Mouse (Mus musculus) limb, embryonic 12.5 days (tissue): Measurements from ENCODE around the gene Ulk3. TPM values are rescaled to one million over a fixed set of nuclear protein-coding genes. Genes with fewer than 3 reads are reported as not detected.

Experiments used
- ATAC-seq: fragments of 200-750 bp; cut with Nextera tagmentation; 2 replicates; pipeline ENCODE4 v1.8.0; 2017; ENCODE audit warnings: low read depth, moderate TSS enrichment; ENCODE audit not compliant: insufficient number of reproducible peaks, insufficient read depth, low FRiP score, low TSS enrichment
- H3K27ac ChIP-seq: fragments of 300-500 bp; sonication (generic); 2 replicates; pipeline ENCODE4 v1.5.1; 2016; ENCODE audit warnings: mild to moderate bottlenecking, moderate library complexity
- H3K27me3 ChIP-seq: fragments of 300-500 bp; sonication (generic); 2 replicates; pipeline ENCODE4 v1.6.1; 2016; ENCODE audit warnings: mild to moderate bottlenecking, moderate library complexity
- H3K36me3 ChIP-seq: fragments of 300-500 bp; sonication (generic); 2 replicates; pipeline ENCODE4 v1.6.1; 2016; ENCODE audit warnings: mild to moderate bottlenecking, moderate library complexity
- H3K4me1 ChIP-seq: fragments of 300-500 bp; sonication (generic); replicated peaks from 2 replicates; pipeline ENCODE4 v1.6.1; 2016
- H3K4me2 ChIP-seq: fragments of 300-500 bp; sonication (generic); 2 replicates; pipeline ENCODE4 v1.6.1; 2016; ENCODE audit warnings: mild to moderate bottlenecking, moderate library complexity
- H3K4me3 ChIP-seq: fragments of 300-500 bp; sonication (generic); replicated peaks from 2 replicates; pipeline ENCODE4 v1.5.1; 2016; ENCODE audit warnings: mild to moderate bottlenecking
- H3K9ac ChIP-seq: fragments of 300-500 bp; sonication (generic); replicated peaks from 2 replicates; pipeline ENCODE4 v1.6.1; 2016; ENCODE audit warnings: mild to moderate bottlenecking, moderate library complexity
- H3K9me3 ChIP-seq: fragments of 300-500 bp; sonication (generic); 2 replicates; pipeline ENCODE4 v1.6.1; 2016; ENCODE audit warnings: mild to moderate bottlenecking, moderate library complexity
- WGBS: fragments of 180-500 bp; shearing (Covaris S2); methylation state at CpG from one replicate; pipeline ENCODE4 v1.1.7; 2016; 5-methylcytosine and 5-hydroxymethylcytosine counted together
- polyA plus RNA-seq: library from polyadenylated mRNA; unstranded; fragments of >200 nt; fragmentation: Nextera tagmentation; extraction: Ambion mirVana; gene quantifications from 2 replicates; pipeline ENCODE4 v1.2.1, GENCODE M21; 2016

Gene Ulk3
- polyA plus RNA-seq: 17.5 and 19.4 TPM in 2 replicates

GRCm38 (mm10) chr9:57589224-57590126, at the start of gene Ulk3:
TSS of gene Ulk3 (plus strand) at chr9:57589452.
- Histone ChIP-seq H3K36me3 (peaks cover 53% of the 10 kb centered on the region), H3K4me3 (peak within 1 kb of the TSS; percentile 76), H3K4me2 (peak within 1 kb of the TSS; percentile 91), H3K4me1 (peaks cover 19% of the 10 kb centered on the region), H3K9ac (peak within 1 kb of the TSS; percentile 78), H3K9me3 (no peaks in the 10 kb centered on the region), H3K27me3 (no peaks in the 10 kb centered on the region; the same call in 1 of the 2 replicates), H3K27ac (peak within 1 kb of the TSS; percentile 87)
- WGBS: under 1% methylated on average over 58 of the region's 58 CpGs
- ATAC-seq: peak; percentile 83

DNA sequence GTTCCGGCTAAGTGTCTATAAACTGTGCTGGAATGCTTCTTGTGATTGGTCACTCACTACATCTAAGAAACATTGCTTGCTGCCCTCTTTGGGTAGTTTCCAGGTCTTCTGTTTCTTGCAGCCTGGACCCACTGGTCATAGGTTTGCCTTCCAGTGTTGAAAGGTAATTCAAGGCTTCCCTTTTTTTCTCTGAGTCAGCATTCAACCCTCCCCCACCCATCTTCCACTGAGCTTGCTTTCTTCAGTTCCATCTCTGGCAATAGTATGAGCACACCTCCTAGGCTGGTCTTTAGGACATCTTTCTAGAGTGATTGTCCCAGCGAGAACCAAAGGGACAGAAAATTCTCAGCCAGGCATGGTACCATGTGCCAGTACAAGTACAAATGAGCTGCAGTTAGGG, 49.7 kb upstream of the Ulk3 start:
- WGBS: 90% methylated on average over 2 of the region's 2 CpGs
- Histone ChIP-seq H3K27ac (no peak overlapping the region), H3K4me3 (no peak overlapping the region), H3K4me1 (peaks cover 18% of the 10 kb centered on the region), H3K27me3 (no peaks in the 10 kb centered on the region), H3K9me3 (no peaks in the 10 kb centered on the region), H3K36me3 (peaks cover 50% of the 10 kb centered on the region), H3K4me2 (no peak overlapping the region), H3K9ac (0 out of 2 replicates have a peak overlapping the region, but pooled peaks have one; percentile 1)
- ATAC-seq: no peak

GRCm38 (mm10) chr9:57541312-57541711, 47.9 kb upstream of the Ulk3 start:
- peaks cover 67% of the 10 kb centered on the region for H3K36me3 ChIP-seq
- WGBS: 19% methylated on average over 1 of the region's 1 CpGs

GRCm38 (mm10) chr9:57543951-57544350, 45.3 kb upstream of the Ulk3 start:
- Histone ChIP-seq H3K36me3 (peaks cover 92% of the 10 kb centered on the region), H3K4me3 (no peak overlapping the region), H3K27ac (no peak overlapping the region), H3K4me2 (no peak overlapping the region), H3K27me3 (no peaks in the 10 kb centered on the region), H3K9ac (no peak overlapping the region), H3K4me1 (peaks cover 3% of the 10 kb centered on the region), H3K9me3 (no peaks in the 10 kb centered on the region)
- WGBS: 67% methylated on average over 3 of the region's 3 CpGs
- no peak for ATAC-seq

More at GRCm38 (mm10) chr9:57541312-57541711, 47.9 kb upstream of the Ulk3 start:
- H3K4me2 ChIP-seq: no peak overlapping the region
- H3K9me3 ChIP-seq: no peaks in the 10 kb centered on the region
- H3K27me3 ChIP-seq: no peaks in the 10 kb centered on the region
- H3K4me1 ChIP-seq: peaks cover 18% of the 10 kb centered on the region
- H3K4me3 ChIP-seq: no peak overlapping the region
- H3K27ac ChIP-seq: no peak overlapping the region
- no peak for ATAC-seq
- H3K9ac ChIP-seq: no peak overlapping the region

GRCm38 (mm10) chr9:57547287-57547686, 42.0 kb upstream of the Ulk3 start:
- Histone ChIP-seq H3K4me2 (no peak overlapping the region), H3K4me1 (peaks cover 7% of the 10 kb centered on the region), H3K9ac (no peak overlapping the region), H3K27ac (no peak overlapping the region), H3K4me3 (no peak overlapping the region), H3K36me3 (peaks cover 85% of the 10 kb centered on the region), H3K27me3 (no peaks in the 10 kb centered on the region), H3K9me3 (no peaks in the 10 kb centered on the region)
- 89% methylated on average over 5 of the region's 5 CpGs for WGBS
- ATAC-seq: no peak

GRCm38 (mm10) chr9:57547869-57548268, 41.4 kb upstream of the Ulk3 start:
- Histone ChIP-seq H3K36me3 (peaks cover 79% of the 10 kb centered on the region), H3K4me3 (no peak overlapping the region), H3K4me2 (no peak overlapping the region), H3K27me3 (no peaks in the 10 kb centered on the region), H3K9me3 (no peaks in the 10 kb centered on the region), H3K27ac (no peak overlapping the region), H3K9ac (no peak overlapping the region), H3K4me1 (peaks cover 7% of the 10 kb centered on the region)
- no peak for ATAC-seq
- 92% methylated on average over 11 of the region's 11 CpGs for WGBS

DNA sequence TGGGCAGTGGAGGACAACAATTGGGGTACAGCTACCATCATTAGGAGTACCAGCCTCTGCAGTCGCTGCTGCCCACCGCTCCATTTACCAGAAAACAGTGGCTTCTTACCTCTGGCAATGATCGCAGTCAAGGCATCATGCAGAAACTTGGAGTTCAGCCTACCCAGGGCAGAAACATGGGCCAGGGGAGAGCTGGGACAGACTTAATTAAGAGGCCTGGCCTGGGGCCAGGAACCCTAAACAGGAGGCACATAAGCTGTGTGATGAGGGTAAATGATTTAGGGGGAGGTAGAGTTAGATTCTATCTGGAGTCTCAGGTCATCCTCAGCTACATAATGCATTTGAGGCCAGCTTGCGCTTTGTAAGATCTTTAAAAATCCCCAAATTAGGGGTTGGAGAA, 40.1 kb upstream of the Ulk3 start:
- Histone ChIP-seq H3K4me1 (peaks cover 7% of the 10 kb centered on the region), H3K27me3 (no peaks in the 10 kb centered on the region), H3K27ac (no peak overlapping the region), H3K4me2 (no peak overlapping the region), H3K4me3 (no peak overlapping the region), H3K9ac (no peak overlapping the region), H3K36me3 (peaks cover 66% of the 10 kb centered on the region), H3K9me3 (no peaks in the 10 kb centered on the region)
- no peak for ATAC-seq
- 90% methylated on average over 4 of the region's 4 CpGs for WGBS

DNA sequence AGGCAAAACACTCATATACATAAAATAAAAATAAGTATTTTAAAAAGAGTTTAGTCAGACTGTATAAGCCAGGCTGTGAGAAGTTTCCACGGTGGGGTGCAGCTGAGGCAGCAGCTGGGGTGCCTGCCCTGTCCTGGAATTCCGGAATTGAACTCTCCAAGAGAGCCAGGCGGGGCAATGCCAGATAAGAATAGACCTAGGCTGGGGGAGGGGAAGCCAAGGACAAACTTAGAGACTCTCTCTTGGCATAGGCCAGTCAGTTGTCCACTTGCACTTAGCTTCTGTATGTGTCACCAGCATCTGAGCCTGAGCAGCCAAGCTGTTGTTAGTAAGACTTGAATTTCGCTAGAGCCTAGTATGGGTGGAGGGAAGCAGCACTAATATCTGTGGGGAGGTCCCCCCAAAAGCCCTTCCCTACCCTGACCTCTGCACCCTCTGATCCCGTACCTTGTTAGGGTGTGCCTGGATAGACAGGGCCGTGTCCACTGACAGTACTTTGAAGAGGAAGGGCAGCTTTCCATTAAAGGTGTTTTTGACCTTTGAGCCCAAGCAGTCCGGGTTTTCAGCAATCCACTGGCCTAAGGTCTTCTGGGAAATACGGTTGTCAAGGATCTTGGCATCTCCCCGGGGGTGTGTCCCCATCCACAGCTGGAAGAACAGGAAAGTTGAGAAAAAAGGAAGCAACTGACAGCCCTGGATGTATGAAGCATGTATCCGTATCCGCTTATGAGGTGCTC, 39.0 kb upstream of the Ulk3 start:
- Histone ChIP-seq H3K4me2 (no peak overlapping the region), H3K4me1 (peaks cover 7% of the 10 kb centered on the region), H3K9ac (no peak overlapping the region), H3K27ac (no peak overlapping the region), H3K9me3 (no peaks in the 10 kb centered on the region), H3K36me3 (peaks cover 55% of the 10 kb centered on the region), H3K27me3 (no peaks in the 10 kb centered on the region), H3K4me3 (no peak overlapping the region)
- no peak for ATAC-seq
- WGBS: 87% methylated on average over 11 of the region's 11 CpGs

DNA sequence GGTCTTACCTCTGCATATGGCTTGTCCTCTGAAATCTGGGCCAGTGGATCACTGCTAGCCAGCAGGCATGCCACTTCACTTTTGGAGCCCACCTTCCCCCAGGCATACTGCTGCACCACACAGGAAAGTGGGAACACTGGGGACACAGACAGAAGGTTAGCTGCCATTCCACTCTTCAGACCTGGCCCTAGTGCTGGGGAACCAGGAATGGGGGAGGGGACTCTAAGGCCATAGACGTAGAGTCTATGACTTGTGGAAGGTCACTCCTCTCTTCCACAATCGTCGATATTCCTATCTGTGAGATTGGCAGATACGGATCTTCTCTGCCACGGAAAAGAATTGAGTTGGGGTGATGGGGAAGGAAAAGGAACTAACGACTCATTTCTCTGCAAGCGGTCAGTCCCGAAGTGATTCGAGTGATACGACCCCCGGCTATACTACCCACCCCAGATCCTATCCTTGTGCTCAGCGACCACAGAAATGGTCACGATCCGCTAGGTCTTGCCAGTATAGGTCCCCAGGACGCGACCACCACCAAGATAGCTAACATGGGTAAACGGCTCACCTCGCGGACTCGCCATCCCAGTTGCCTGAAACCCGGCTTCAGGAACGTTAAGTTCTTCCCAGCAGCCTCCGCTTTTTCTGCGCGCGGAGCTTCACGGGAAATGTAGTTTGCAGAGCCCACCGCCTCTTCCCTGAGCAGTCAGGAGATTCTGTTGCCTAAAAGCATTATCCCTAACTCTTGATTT, 36.9 kb upstream of the Ulk3 start, which contains the start of gene Mpi:
Gene Mpi, minus strand, starts transcription at position 625 of the 749 bp plus-strand sequence.
- peak within 1 kb of the TSS; percentile 67 for H3K4me3 ChIP-seq
- H3K9me3 ChIP-seq: no peaks in the 10 kb centered on the region
- H3K4me2 ChIP-seq: peak within 1 kb of the TSS; percentile 83
- peaks cover 7% of the 10 kb centered on the region for H3K4me1 ChIP-seq
- peak; percentile 63; the same call in 1 of the 2 replicates for ATAC-seq
- under 1% methylated on average over 28 of the region's 28 CpGs for WGBS
- H3K36me3 ChIP-seq: peaks cover 35% of the 10 kb centered on the region
- no peak within 1 kb of the TSS for H3K27ac ChIP-seq
- H3K9ac ChIP-seq: peak within 1 kb of the TSS; percentile 66
- no peaks in the 10 kb centered on the region for H3K27me3 ChIP-seq

- peaks cover 7% of the 10 kb centered on the region for H3K4me1 ChIP-seq
- H3K36me3 ChIP-seq: peaks cover 27% of the 10 kb centered on the region
- no peak overlapping the region for H3K9ac ChIP-seq
- ATAC-seq: no peak
- WGBS: 74% methylated on average over 11 of the region's 11 CpGs
- H3K9me3 ChIP-seq: no peaks in the 10 kb centered on the region
- H3K4me2 ChIP-seq: no peak overlapping the region
- no peak overlapping the region for H3K27ac ChIP-seq
- 0 out of 2 replicates have a peak overlapping the region, but pooled peaks have one; percentile 67 for H3K4me3 ChIP-seq
- no peaks in the 10 kb centered on the region for H3K27me3 ChIP-seq
Measured at GRCm38 (mm10) chr9:57553119-57553518, 36.1 kb upstream of the Ulk3 start.
